Comparison of ENCODE assay signal across 8 mouse cellular contexts in the genomic region with DNA sequence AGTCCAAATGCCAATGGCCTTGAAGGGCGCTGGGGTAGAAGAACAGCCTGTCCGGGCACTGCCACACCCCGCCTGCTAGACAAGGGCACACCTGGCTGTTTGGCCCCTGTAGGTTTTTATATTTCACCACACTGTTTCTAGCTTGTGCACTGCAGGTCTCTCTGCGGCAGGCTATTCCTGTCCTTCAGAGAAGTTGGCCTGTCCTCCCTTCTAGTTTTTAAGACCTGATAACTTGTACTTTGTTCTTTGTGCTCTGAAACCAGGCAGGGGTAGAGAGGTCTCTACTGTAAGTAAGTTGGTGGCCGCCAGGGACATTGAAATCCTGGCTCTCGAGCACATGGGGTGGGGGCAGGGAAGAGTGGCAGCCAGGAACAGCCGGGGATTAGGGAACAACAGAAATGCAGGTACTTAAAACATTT. TPM values are rescaled to one million over a fixed set of nuclear protein-coding genes. Genes with fewer than 3 reads are reported as not detected.
DNase-seq lines count a peak whose midpoint lies in the region; ATAC-seq and TF ChIP-seq lines count a peak whose summit lies in the region.

No protein-coding gene starts in this region.

- WGBS in embryonic facial prominence, embryonic 15.5 days, result 34% methylated on average over 7 of the region's 7 CpGs
- 26% methylated on average over 7 of the region's 7 CpGs for WGBS in hindbrain, postnatal 0 days
- 7% methylated on average over 7 of the region's 7 CpGs for WGBS in liver, embryonic 14.5 days (ENCODE audit: insufficient replicate concordance)

- H3K27ac ChIP-seq in embryonic facial prominence, embryonic 15.5 days (replicated peaks), result 0 out of 2 replicates have a peak overlapping the region, but pooled peaks have one; percentile 11
- peak overlapping the region; percentile 49; the same call in 1 of the 2 replicates for H3K27ac ChIP-seq in hindbrain, postnatal 0 days
- H3K27ac ChIP-seq in liver, embryonic 14.5 days, result peak overlapping the region; percentile 42

- peak overlapping the region; percentile 15; the same call in 1 of the 2 replicates for H3K4me3 ChIP-seq in embryonic facial prominence, embryonic 15.5 days (replicated peaks)
- H3K4me3 ChIP-seq in hindbrain, postnatal 0 days (ENCODE audit: low read length), result peak overlapping the region; percentile 21
- peak overlapping the region in 1 of 2 experiments; percentile 30; a peak in 1 of 4 replicates for H3K4me3 ChIP-seq in liver, embryonic 14.5 days (ENCODE audit: insufficient read depth in 1 of 2, low read depth in 2 of 2, low read length in 2 of 2)

- TF ChIP-seq EP300 in liver, embryonic 14.5 days (IDR thresholded peaks at IDR 0.05; ENCODE audit: low read depth), result no peak

- no peak for ATAC-seq in embryonic facial prominence, embryonic 15.5 days (ENCODE audit: insufficient number of reproducible peaks, low FRiP score, low TSS enrichment, low read depth)
- ATAC-seq in hindbrain, postnatal 0 days, result peak; percentile 81; the same call in 1 of the 2 replicates
- ATAC-seq in liver, embryonic 14.5 days (ENCODE audit: insufficient read depth), result peak; percentile 71

- DNase-seq in ovary, postnatal 36 days (ENCODE audit: low spot score), result peak; percentile 36
- no peak for DNase-seq in ovary, postnatal 10 days (ENCODE audit: low spot score)
- DNase-seq in hindbrain, postnatal 0 days (ENCODE audit: low spot score), result peak; percentile 68
- no peak for DNase-seq in liver, embryonic 14.5 days (ENCODE audit: low read depth in 3 of 3, low spot score in 3 of 3)
- peak; percentile 57 for DNase-seq in retina, embryonic 14.5 days (ENCODE audit: low spot score)
- no peak for DNase-seq in gastrocnemius, adult 18-20 months (ENCODE audit: low spot score)
- no peak for DNase-seq in spleen, postnatal 4 days (ENCODE audit: low spot score in 2 of 2)

- H3K9ac ChIP-seq in embryonic facial prominence, embryonic 15.5 days, result no peak overlapping the region
- H3K9ac ChIP-seq in hindbrain, postnatal 0 days (replicated peaks; ENCODE audit: low read length), result 0 out of 2 replicates have a peak overlapping the region, but pooled peaks have one; percentile 33
- H3K9ac ChIP-seq in liver, embryonic 14.5 days (replicated peaks), result peak overlapping the region; percentile 44; the same call in 1 of the 2 replicates

- H3K4me1 ChIP-seq in embryonic facial prominence, embryonic 15.5 days, result peaks cover 19% of the 10 kb centered on the region
- H3K4me1 ChIP-seq in hindbrain, postnatal 0 days (ENCODE audit: insufficient read depth, low read length), result no peaks in the 10 kb centered on the region
- H3K4me1 ChIP-seq in liver, embryonic 14.5 days (replicated peaks; ENCODE audit: control insufficient read depth in 2 of 2, insufficient read depth in 2 of 2, low read length in 1 of 2), result peaks cover 5 to 16% of the 10 kb centered on the region in 2 experiments; a peak in 3 of 4 replicates

- H3K36me3 ChIP-seq in embryonic facial prominence, embryonic 15.5 days, result no peaks in the 10 kb centered on the region
- no peaks in the 10 kb centered on the region for H3K36me3 ChIP-seq in hindbrain, postnatal 0 days (ENCODE audit: insufficient read depth, low read length)
- H3K36me3 ChIP-seq in liver, embryonic 14.5 days (replicated peaks; ENCODE audit: control insufficient read depth, insufficient read depth, low read depth), result no peaks in the 10 kb centered on the region

- H3K27me3 ChIP-seq in embryonic facial prominence, embryonic 15.5 days, result no peaks in the 10 kb centered on the region
- no peaks in the 10 kb centered on the region for H3K27me3 ChIP-seq in hindbrain, postnatal 0 days (ENCODE audit: insufficient read depth, low read length)
- no peaks in the 10 kb centered on the region for H3K27me3 ChIP-seq in liver, embryonic 14.5 days (ENCODE audit: control insufficient read depth, insufficient read depth, low read length)

- H3K9me3 ChIP-seq in embryonic facial prominence, embryonic 15.5 days (replicated peaks), result no peaks in the 10 kb centered on the region
- no peaks in the 10 kb centered on the region for H3K9me3 ChIP-seq in hindbrain, postnatal 0 days (ENCODE audit: low read length)
- H3K9me3 ChIP-seq in liver, embryonic 14.5 days (ENCODE audit: control insufficient read depth, low read length), result no peaks in the 10 kb centered on the region

- peak; percentile 54 for TF ChIP-seq CTCF in hindbrain, postnatal 0 days (IDR thresholded peaks at IDR 0.05; ENCODE audit: low read depth)
- TF ChIP-seq CTCF in liver, embryonic 14.5 days (IDR thresholded peaks at IDR 0.05; ENCODE audit: low read depth), result 0 out of 2 replicates have a peak, but pooled peaks have one; percentile 33

- 0 out of 2 replicates have a peak overlapping the region, but pooled peaks have one; percentile 39 for H3K4me2 ChIP-seq in embryonic facial prominence, embryonic 15.5 days (replicated peaks)
- peak overlapping the region; percentile 49 for H3K4me2 ChIP-seq in hindbrain, postnatal 0 days (ENCODE audit: low read depth, low read length)
- H3K4me2 ChIP-seq in liver, embryonic 14.5 days (ENCODE audit: low read depth), result peak overlapping the region; percentile 63

RNA-seq across cellular contexts. Expression of a gene that starts 44.8 kb away (rescaled TPM):
- polyA plus RNA-seq in embryonic facial prominence, embryonic 15.5 days (2015; fragmentation: Nextera tagmentation; extraction: Ambion mirVana), result 3.9 and 4.1 TPM in 2 replicates
- 3.5 and 8.5 TPM in 2 replicates for total RNA-seq in hindbrain, postnatal 0 days (2014; rRNA removed)
- 0.59 and 0.61 TPM in 2 replicates for polyA plus RNA-seq in hindbrain, postnatal 0 days (2015; fragmentation: Nextera tagmentation; extraction: Ambion mirVana)
- polyA plus RNA-seq in liver, embryonic 14.5 days (2012; rRNA removed), result 4.2 and 4.8 TPM in 2 replicates
- polyA plus RNA-seq in liver, embryonic 14.5 days (2014; fragmentation: Nextera tagmentation; extraction: Ambion mirVana), result 2.3 and 3.5 TPM in 2 replicates
- total RNA-seq in gastrocnemius, adult 18-20 months (2021), result 1 to 10 TPM; 3.8 to 5.5 TPM

Comparison
In these comparisons a context has a peak if more than half of its experiments do, and no peak if none do; other contexts are left out.
1. DNase-seq: peak in ovary, postnatal 36 days (single experiment), hindbrain, postnatal 0 days (single experiment) and retina, embryonic 14.5 days (single experiment); none in ovary, postnatal 10 days (single experiment), liver, embryonic 14.5 days (0 of 3), gastrocnemius, adult 18-20 months (single experiment) and spleen, postnatal 4 days (0 of 2).
2. Peak in every context shown above with its lines, with median percentiles within 50 percentile points of each other: H3K27ac ChIP-seq and H3K4me2 ChIP-seq.